Mouse (Mus musculus): ENCODE measurements at regions not wholly inside any gene's neighbourhood (a gene's known extent, or its start where the extent isn't known, plus 50 kb on each side); places are given as distances from the start of the nearest gene placed in this dataset.

- no peak for TF ChIP-seq CTCF (IDR thresholded peaks at IDR 0.05)
- no peak for TF ChIP-seq EP300 (IDR thresholded peaks at IDR 0.05)
- Histone ChIP-seq H3K36me3 (ENCODE audit: insufficient read depth, low read length) (no peaks in the 10 kb centered on the region), H3K4me2 (replicated peaks; ENCODE audit: low read depth, low read length) (no peak overlapping the region), H3K9me3 (ENCODE audit: low read length) (no peaks in the 10 kb centered on the region), H3K9ac (replicated peaks; ENCODE audit: low read depth) (no peak overlapping the region), H3K4me3 (ENCODE audit: low read depth, low read length) (no peak overlapping the region), H3K4me1 (ENCODE audit: insufficient read depth, low read depth, low read length) (no peaks in the 10 kb centered on the region), H3K27ac (ENCODE audit: low read length) (no peak overlapping the region), H3K27me3 (replicated peaks; ENCODE audit: insufficient read depth, low read length) (no peaks in the 10 kb centered on the region)
- WGBS = 33% methylated on average over 2 of the region's 2 CpGs
- DNase-seq (ENCODE audit: low spot score) (no peak), ATAC-seq (no peak)
Measured at GRCm38 (mm10) chr4:81925611-81926010, 483.0 kb upstream of the Mpdz start.

- no peaks in the 10 kb centered on the region for H3K9me3 ChIP-seq (ENCODE audit: low read length)
- H3K36me3 ChIP-seq (ENCODE audit: insufficient read depth, low read length) = no peaks in the 10 kb centered on the region
- ATAC-seq = no peak
- TF ChIP-seq CTCF (IDR thresholded peaks at IDR 0.05) = peak; percentile 42
- no peak for TF ChIP-seq EP300 (IDR thresholded peaks at IDR 0.05)
- no peaks in the 10 kb centered on the region for H3K4me1 ChIP-seq (ENCODE audit: insufficient read depth, low read depth, low read length)
- no peak for DNase-seq (ENCODE audit: low spot score)
- H3K4me3 ChIP-seq (ENCODE audit: low read depth, low read length) = no peak overlapping the region
- H3K9ac ChIP-seq (replicated peaks; ENCODE audit: low read depth) = no peak overlapping the region
- no peak overlapping the region for H3K27ac ChIP-seq (ENCODE audit: low read length)
- H3K27me3 ChIP-seq (replicated peaks; ENCODE audit: insufficient read depth, low read length) = no peaks in the 10 kb centered on the region
- WGBS = 96% methylated on average over 1 of the region's 1 CpGs
- H3K4me2 ChIP-seq (replicated peaks; ENCODE audit: low read depth, low read length) = no peak overlapping the region
Measured at GRCm38 (mm10) chr4:81924120-81924519, 481.5 kb upstream of the Mpdz start.

- DNase-seq (ENCODE audit: low spot score) (no peak), ATAC-seq (no peak)
- H3K9ac ChIP-seq (replicated peaks; ENCODE audit: low read depth) = no peak overlapping the region
- no peaks in the 10 kb centered on the region for H3K9me3 ChIP-seq (ENCODE audit: low read length)
- H3K27ac ChIP-seq (ENCODE audit: low read length) = no peak overlapping the region
- 70% methylated on average over 3 of the region's 3 CpGs for WGBS
- no peak for TF ChIP-seq CTCF (IDR thresholded peaks at IDR 0.05)
- no peak for TF ChIP-seq EP300 (IDR thresholded peaks at IDR 0.05)
- H3K4me2 ChIP-seq (replicated peaks; ENCODE audit: low read depth, low read length) = no peak overlapping the region
- H3K27me3 ChIP-seq (replicated peaks; ENCODE audit: insufficient read depth, low read length) = no peaks in the 10 kb centered on the region
- H3K36me3 ChIP-seq (ENCODE audit: insufficient read depth, low read length) = no peaks in the 10 kb centered on the region
- no peaks in the 10 kb centered on the region for H3K4me1 ChIP-seq (ENCODE audit: insufficient read depth, low read depth, low read length)
- H3K4me3 ChIP-seq (ENCODE audit: low read depth, low read length) = no peak overlapping the region
Measured at GRCm38 (mm10) chr4:81922876-81923275, 480.3 kb upstream of the Mpdz start.

GRCm38 (mm10) chr4:81914971-81915370, 472.4 kb upstream of the Mpdz start:
- DNase-seq (ENCODE audit: low spot score) (no peak), ATAC-seq (no peak)
- Histone ChIP-seq H3K4me3 (ENCODE audit: low read depth, low read length) (no peak overlapping the region), H3K36me3 (ENCODE audit: insufficient read depth, low read length) (no peaks in the 10 kb centered on the region), H3K4me1 (ENCODE audit: insufficient read depth, low read depth, low read length) (no peaks in the 10 kb centered on the region), H3K4me2 (replicated peaks; ENCODE audit: low read depth, low read length) (no peak overlapping the region), H3K27me3 (replicated peaks; ENCODE audit: insufficient read depth, low read length) (no peaks in the 10 kb centered on the region), H3K9me3 (ENCODE audit: low read length) (no peaks in the 10 kb centered on the region), H3K27ac (ENCODE audit: low read length) (no peak overlapping the region), H3K9ac (replicated peaks; ENCODE audit: low read depth) (no peak overlapping the region)
- 86% methylated on average over 2 of the region's 2 CpGs for WGBS
- no peak for TF ChIP-seq EP300 (IDR thresholded peaks at IDR 0.05)
- TF ChIP-seq CTCF (IDR thresholded peaks at IDR 0.05) = no peak

- Histone ChIP-seq H3K27me3 (replicated peaks; ENCODE audit: insufficient read depth, low read length) (no peaks in the 10 kb centered on the region), H3K9ac (replicated peaks; ENCODE audit: low read depth) (no peak overlapping the region), H3K4me2 (replicated peaks; ENCODE audit: low read depth, low read length) (no peak overlapping the region), H3K4me3 (ENCODE audit: low read depth, low read length) (no peak overlapping the region), H3K27ac (ENCODE audit: low read length) (no peak overlapping the region), H3K36me3 (ENCODE audit: insufficient read depth, low read length) (no peaks in the 10 kb centered on the region), H3K9me3 (ENCODE audit: low read length) (no peaks in the 10 kb centered on the region), H3K4me1 (ENCODE audit: insufficient read depth, low read depth, low read length) (no peaks in the 10 kb centered on the region)
- TF ChIP-seq EP300 (IDR thresholded peaks at IDR 0.05) = no peak
- no peak for TF ChIP-seq CTCF (IDR thresholded peaks at IDR 0.05)
- WGBS = 70% methylated on average over 10 of the region's 10 CpGs
- ATAC-seq = no peak
- no peak for DNase-seq (ENCODE audit: low spot score)
Measured at GRCm38 (mm10) chr4:81913296-81913695, 470.7 kb upstream of the Mpdz start.

- no peaks in the 10 kb centered on the region for H3K4me1 ChIP-seq (ENCODE audit: insufficient read depth, low read depth, low read length)
- H3K4me2 ChIP-seq (replicated peaks; ENCODE audit: low read depth, low read length) = no peak overlapping the region
- WGBS = 66% methylated on average over 1 of the region's 1 CpGs
- no peaks in the 10 kb centered on the region for H3K9me3 ChIP-seq (ENCODE audit: low read length)
- no peak overlapping the region for H3K4me3 ChIP-seq (ENCODE audit: low read depth, low read length)
- H3K27ac ChIP-seq (ENCODE audit: low read length) = no peak overlapping the region
- no peaks in the 10 kb centered on the region for H3K36me3 ChIP-seq (ENCODE audit: insufficient read depth, low read length)
- no peak overlapping the region for H3K9ac ChIP-seq (replicated peaks; ENCODE audit: low read depth)
- ATAC-seq = no peak
- DNase-seq (ENCODE audit: low spot score) = no peak
- TF ChIP-seq EP300 (IDR thresholded peaks at IDR 0.05) = no peak
- no peak for TF ChIP-seq CTCF (IDR thresholded peaks at IDR 0.05)
- no peaks in the 10 kb centered on the region for H3K27me3 ChIP-seq (replicated peaks; ENCODE audit: insufficient read depth, low read length)
Measured at GRCm38 (mm10) chr4:81912653-81913052, 470.0 kb upstream of the Mpdz start.

- Histone ChIP-seq H3K9ac (replicated peaks; ENCODE audit: low read depth) (no peak overlapping the region), H3K4me3 (ENCODE audit: low read depth, low read length) (no peak overlapping the region), H3K27ac (ENCODE audit: low read length) (no peak overlapping the region), H3K36me3 (ENCODE audit: insufficient read depth, low read length) (no peaks in the 10 kb centered on the region), H3K4me2 (replicated peaks; ENCODE audit: low read depth, low read length) (no peak overlapping the region), H3K4me1 (ENCODE audit: insufficient read depth, low read depth, low read length) (0 out of 2 replicates have a peak, but pooled peaks cover 4% of the 10 kb centered on the region), H3K9me3 (ENCODE audit: low read length) (no peaks in the 10 kb centered on the region), H3K27me3 (replicated peaks; ENCODE audit: insufficient read depth, low read length) (no peaks in the 10 kb centered on the region)
- no peak for ATAC-seq
- peak; percentile 38 for DNase-seq (ENCODE audit: low spot score)
- WGBS = 25% methylated on average over 5 of the region's 5 CpGs
- TF ChIP-seq EP300 (IDR thresholded peaks at IDR 0.05) (no peak), CTCF (IDR thresholded peaks at IDR 0.05) (no peak)
Measured at GRCm38 (mm10) chr4:81899961-81900540, 457.4 kb upstream of the Mpdz start.

Data from lung, postnatal 0 days (tissue).